Mouse (Mus musculus): ENCODE measurements at regions not wholly inside any gene's neighbourhood (a gene's known extent, or its start where the extent isn't known, plus 50 kb on each side); places are given as distances from the start of the nearest gene placed in this dataset.

GRCm38 (mm10) chr15:31979961-31980360 lies 197.1 kb upstream of the Tas2r119 start:
- TF ChIP-seq RCOR1 (IDR thresholded peaks at IDR 0.05; ENCODE audit: low read depth, low read length) (no peak), POLR2A (IDR thresholded peaks at IDR 0.05; ENCODE audit: control insufficient read depth in 1 of 2, insufficient read depth in 1 of 2, low read depth in 1 of 2, low read length in 2 of 2, poor library complexity in 1 of 2) (no peak), GATA1 (IDR thresholded peaks at IDR 0.05; ENCODE audit: low read depth, low read length) (no peak)
